Mouse (Mus musculus) left cerebral cortex, postnatal 14 days (tissue): ENCODE results near the gene Trpm1. TPM values are rescaled to one million over a fixed set of nuclear protein-coding genes. Genes with fewer than 3 reads are reported as not detected.

Experiments used
- DNase-seq, 2 experiments: peaks; one replicate each; pipeline ENCODE4 v3.0.0; 2021 to 2022; ENCODE audit warnings: low spot score in 2 of 2, mixed read lengths in 1 of 2
- intact Hi-C: fragments of 180-260 bp; cut with DNase I; formaldehyde crosslinking; loops from one replicate; pipeline ENCODE4 v1.15.1; 2025
- total RNA-seq, 2 experiments: library from RNA; stranded (reverse); gene quantifications; 2 replicates each; pipeline ENCODE4 v1.2.3; 2021

Trpm1 gene
- total RNA-seq, 2 experiments from 2014 or later: 0.40 to 0.68 TPM

GRCm38 (mm10) chr7:64223215-64223614, 69.6 kb downstream of the Trpm1 start:
- no peak for DNase-seq
- intact Hi-C loops: no loop called here

DNA sequence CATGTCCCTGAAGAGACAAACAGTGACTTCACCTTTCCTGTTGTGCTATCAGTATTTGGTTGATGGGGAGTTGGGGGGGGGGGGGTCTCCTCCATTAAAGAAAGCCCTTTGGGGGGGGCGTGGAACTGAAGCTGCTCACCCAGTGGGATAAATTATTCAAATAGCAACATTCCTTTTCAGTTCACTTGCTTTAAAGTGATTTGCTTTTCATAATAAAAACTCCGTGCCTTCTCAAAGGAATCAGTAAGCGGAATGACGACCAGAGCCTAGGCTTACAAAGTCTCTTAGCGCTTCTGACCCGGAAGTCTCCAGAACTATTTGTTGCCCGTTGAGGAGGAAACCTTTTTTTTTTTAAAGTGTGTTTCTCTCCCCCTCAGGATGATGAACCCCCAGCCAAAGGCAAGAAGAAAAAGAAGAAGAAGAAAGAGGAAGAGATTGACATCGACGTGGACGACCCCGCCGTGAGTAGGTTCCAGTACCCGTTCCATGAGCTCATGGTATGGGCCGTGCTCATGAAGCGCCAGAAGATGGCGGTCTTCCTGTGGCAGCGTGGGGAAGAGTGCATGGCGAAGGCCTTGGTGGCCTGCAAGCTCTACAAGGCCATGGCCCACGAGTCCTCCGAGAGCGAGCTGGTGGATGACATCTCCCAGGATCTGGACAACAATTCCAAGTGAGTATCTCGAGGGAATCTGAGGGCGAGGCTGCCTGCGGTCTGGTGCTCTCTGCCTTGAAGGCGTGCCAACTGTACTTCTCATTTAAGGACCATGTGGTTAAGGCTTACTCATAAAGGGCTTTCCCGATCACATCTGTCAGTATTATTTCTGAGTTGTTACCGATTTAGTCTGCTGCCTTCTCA, 72.9 kb downstream of the Trpm1 start:
- peak in 1 of 2 experiments; percentile 36 for DNase-seq

DNA sequence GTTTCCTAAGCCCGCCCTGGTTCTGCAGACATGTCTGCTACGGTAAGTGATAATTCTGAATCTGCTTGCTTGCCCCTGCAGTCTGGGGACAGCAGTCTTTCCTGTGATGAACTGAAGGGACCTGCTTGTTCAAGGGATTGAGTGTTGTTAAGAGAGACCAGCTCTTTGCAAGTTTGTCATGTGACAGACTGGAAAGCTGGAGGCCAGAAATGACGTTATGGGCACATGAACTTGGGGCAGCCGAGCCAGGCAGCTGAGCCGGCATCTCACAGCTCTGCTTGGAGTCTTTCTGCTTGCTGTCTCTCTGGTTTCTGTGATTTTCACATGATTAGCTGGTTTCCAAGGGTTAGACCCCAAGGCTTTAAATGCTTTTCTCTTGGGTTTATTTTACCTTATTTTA, 74.0 kb downstream of the Trpm1 start:
- DNase-seq: no peak
- intact Hi-C loops: no loop called here

More for the DNA sequence above, 72.9 kb downstream of the Trpm1 start:
- intact Hi-C loops: no loop called here

DNA sequence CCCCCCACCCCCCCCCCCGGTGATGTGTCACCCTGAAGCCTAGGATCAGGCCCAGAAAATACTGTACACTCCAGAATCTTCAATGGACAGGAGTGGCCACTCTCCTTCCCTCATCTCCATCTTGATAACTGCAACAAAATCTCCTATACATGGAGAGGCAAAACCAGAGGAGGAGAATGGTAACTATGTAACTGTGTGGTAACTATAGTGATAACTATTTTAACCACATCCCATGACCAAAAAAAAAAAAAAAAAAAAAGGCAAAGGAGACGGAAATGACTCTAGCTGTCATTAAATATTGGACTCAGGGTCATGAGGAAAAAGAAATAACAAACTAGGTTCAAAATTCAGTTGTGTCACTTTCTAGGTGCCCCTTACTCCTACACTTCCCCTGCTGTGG, 74.7 kb downstream of the Trpm1 start:
- DNase-seq: no peak
- intact Hi-C loops: no loop called here

DNA sequence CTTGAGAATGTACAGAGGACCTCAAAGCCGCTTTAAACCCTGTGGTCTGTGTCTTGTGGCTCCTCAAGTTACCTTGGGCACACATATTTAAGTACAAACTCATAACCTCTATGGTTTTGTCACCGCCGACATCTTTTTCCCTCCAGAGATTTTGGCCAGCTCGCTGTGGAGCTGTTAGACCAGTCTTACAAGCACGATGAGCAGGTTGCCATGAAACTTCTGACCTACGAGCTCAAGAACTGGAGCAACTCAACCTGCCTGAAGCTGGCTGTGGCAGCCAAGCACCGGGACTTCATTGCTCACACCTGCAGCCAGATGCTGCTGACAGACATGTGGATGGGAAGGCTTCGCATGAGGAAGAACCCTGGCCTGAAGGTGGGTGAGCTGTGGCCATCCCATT, 76.3 kb downstream of the Trpm1 start:
- intact Hi-C loops: no loop called here
- DNase-seq: no peak

DNA sequence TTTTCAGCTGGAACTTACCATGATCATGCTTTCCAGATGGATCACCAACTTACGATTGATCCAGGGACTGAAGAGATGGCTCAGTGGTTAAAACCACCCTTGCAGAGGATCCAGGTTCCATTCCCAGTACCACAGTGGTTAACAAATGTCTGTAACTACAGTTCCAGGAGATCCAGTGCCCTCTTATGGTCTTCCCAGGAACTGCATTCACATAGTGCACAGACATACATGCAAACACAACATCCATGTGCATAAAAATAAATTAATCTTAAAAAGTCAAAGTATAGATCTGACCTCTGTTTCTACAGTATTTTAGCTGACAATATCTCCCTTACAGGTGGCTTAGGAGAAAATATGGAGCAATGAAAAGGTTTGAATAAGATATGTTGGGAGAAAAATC, 77.4 kb downstream of the Trpm1 start:
- DNase-seq: no peak
- intact Hi-C loops: no loop called here

DNA sequence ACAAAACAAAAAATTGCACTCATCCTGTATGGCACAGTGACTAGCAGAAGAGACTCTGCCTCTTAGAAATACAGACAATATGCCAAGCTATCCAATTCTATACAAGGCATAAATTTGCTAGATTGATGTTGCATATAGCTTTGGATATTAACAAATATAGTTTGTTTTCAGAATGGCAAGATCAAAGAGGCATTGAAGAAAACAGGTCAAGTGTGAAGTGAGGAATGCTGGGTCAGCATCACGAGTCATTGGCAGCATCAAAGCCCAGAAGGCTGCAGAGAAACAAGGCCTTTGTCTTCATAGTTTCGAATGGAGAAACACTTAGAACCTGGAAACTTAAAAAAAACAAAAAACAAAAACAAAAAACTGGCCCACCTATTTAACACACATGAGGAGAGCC, 78.4 kb downstream of the Trpm1 start:
- no peak for DNase-seq
- intact Hi-C loops: no loop called here

GRCm38 (mm10) chr7:64234310-64234820, 80.7 kb downstream of the Trpm1 start:
- DNase-seq: no peak
- intact Hi-C loops: no loop called here

DNA sequence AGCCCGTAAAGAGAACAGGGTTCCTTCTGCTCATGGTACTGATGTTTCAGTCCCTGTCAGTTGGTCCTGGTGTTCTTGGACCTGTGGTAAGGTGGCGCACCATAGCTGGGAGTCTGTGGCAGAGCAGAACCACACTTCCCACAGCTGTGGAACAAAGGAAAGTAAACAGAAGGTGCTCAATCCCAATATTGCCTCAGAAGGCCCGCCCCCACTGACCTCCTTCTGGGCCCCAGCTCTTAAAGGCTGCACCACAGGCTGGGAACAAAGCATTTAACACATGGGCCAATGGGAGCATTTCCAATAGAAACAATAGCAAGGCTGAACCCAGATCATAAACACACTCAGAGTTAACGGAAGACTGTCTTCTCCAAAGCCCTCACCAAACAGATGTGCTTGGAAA, 82.9 kb downstream of the Trpm1 start:
- intact Hi-C loops: no loop called here
- no peak for DNase-seq

GRCm38 (mm10) chr7:64237747-64238146, 84.1 kb downstream of the Trpm1 start:
- DNase-seq: no peak
- intact Hi-C loops: no loop called here

GRCm38 (mm10) chr7:64238410-64239086, 84.9 kb downstream of the Trpm1 start:
- no peak for DNase-seq
- intact Hi-C loops: no loop called here

DNA sequence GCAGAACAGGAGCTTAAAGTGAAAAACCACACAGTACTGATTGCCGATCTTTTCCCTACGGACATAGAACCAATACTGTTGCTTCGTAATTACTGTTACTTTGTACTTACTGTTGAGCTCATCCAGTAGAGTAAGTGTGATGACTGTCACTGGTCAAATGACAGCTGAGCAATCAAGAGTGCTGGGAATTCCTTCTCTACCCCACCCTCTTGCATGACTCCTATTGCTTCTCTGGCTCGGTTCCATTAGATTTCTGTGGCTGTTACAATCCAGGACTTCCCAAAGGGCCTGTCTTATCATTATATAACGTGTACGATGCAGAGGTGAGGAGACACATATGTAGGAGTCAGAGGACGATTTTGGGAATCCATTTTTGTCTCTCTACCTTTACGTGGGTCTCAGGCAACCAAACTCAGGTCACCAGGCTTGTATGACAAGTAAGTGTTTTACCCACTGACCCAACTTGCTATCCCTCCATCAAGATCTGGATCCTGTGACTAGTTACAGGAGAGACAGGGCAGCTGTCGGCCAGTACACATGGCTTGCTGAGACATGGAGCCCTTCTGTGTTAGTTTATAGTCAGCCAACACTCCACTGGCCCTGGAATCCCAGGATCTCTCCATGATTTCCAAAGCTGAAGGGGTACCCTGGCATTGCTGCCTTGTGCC, 85.6 kb downstream of the Trpm1 start:
- DNase-seq: no peak
- intact Hi-C loops: no loop called here

- no peak for DNase-seq
- intact Hi-C loops: no loop called here
Measured at GRCm38 (mm10) chr7:64239806-64240315, 86.2 kb downstream of the Trpm1 start.

DNA sequence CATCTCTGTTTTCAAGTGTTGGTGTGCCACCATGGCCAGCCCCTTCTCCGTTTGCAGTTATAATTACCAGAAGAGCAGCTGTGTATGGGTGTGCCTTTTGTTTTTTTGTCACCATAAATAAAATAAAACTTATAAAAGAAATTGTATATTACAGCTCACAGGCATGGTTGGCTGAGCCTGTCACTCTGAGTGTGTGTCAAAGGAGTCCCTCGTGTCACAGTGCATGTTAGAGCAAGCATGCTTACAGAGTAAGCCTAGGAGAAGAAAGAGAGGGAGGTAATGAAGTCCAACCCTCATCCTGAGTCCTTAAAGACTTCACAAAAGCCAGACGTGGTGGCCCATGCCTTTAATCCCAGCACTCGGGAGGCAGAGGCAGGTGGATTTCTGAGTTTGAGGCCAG, 88.8 kb downstream of the Trpm1 start:
- DNase-seq: no peak
- intact Hi-C loops: no loop called here

DNA sequence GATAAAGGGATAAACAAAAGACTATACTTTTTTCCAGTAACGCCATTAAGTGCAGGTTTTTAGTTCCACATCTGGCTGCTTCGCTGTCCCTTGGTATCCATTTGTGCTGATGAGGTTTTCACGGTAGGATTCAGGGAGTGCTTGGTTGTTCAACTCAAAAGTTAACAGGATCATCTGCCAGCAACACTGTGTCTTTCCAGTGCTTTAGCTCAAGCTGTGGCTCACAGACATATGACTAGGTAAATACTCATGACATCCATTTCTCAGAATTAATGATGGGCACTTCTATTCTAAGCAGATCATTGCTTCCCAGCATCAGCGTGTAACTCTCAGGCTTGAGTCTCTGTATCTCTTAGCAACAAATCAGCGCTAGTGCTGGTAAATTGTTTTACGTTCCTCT, 90.7 kb downstream of the Trpm1 start:
- intact Hi-C loops: no loop called here
- no peak for DNase-seq

- DNase-seq: no peak
- intact Hi-C loops: no loop called here
Measured at GRCm38 (mm10) chr7:64246713-64247112, 93.1 kb downstream of the Trpm1 start.

DNA sequence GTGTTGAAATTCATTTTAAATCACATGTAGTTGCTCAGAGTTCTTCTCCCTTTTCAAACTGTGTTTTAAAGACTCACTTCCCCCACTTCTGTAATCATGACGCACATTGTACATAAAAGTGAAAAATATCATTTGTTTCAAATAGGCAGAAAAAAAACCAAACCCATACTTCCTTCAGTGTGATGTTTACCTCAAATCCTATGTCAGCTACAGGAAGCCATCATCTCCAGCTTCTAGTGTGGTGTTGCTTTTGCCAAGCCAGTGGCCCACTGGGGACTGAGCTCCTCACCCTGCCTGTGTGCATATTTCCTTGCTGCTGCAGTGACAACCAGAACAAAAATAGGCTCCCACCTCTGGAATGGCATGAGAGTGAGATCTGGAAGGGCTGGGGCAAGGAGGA, 94.7 kb downstream of the Trpm1 start:
- no peak for DNase-seq
- intact Hi-C loops: no loop called here

DNA sequence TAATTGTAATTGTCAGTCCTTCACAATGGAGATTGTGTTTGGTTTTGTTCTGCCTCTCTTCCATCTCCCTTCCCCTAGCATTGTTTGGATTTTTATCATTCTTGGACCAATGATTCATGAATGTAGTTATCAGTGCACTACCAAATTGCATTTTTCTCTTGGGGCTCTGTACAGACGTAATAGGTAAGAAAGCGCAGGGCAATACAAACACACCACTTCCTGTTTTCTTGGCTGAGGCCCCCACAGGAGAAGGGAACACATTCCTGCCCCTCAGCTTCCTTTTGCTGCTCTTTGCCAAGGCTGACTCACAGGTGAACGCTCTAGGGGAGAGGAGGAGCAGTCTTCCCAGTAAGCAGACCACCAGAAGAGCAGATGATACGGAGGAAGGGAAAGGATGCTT, 96.1 kb downstream of the Trpm1 start:
- DNase-seq: no peak
- intact Hi-C loops: no loop called here

DNA sequence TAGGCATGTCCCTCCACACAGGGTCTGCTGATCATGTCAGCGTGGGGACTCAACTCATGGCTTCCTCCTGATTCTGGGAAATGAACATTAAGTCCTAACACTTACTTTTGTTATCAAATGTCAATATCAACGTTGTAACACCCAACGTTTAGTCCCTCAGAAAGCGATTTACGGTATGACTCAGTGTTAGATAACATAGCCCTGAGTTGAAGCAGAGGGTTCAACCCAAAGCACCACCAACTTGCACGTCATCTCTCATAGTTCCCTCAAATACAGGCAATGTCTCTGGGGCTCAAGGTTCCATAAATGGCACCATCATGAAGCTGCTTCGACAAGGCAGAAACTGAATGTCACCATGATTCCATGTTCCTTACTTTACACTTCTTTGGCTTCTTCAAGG, 96.8 kb downstream of the Trpm1 start:
- no peak for DNase-seq
- intact Hi-C loops: no loop called here

DNA sequence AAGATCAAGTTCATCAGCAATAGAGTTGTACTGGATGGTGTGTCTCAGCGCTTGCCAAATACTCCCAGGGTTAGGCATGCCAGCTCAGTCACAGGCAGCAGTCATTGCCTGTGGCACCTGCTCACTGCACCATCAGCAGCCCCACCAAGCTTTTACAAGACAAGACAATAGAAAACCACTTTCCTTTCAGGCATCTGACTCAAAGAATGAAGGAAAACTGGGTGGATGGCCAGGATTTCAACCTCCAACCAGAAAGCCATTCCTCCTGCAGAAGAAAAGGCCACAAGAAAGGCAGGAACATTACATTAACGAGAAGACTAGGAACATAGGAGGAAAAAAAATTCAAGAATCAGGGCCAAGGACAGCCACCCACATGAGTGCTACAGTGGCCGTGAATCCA, 100.1 kb downstream of the Trpm1 start:
- intact Hi-C loops: no loop called here
- DNase-seq: no peak
